Mouse (Mus musculus): ENCODE results near the gene Gm5134. TPM values are rescaled to one million over a fixed set of nuclear protein-coding genes. Genes with fewer than 3 reads are reported as not detected.

Gm5134 gene
- polyA plus RNA-seq, 1 experiment from 2014 or later = not detected

DNA sequence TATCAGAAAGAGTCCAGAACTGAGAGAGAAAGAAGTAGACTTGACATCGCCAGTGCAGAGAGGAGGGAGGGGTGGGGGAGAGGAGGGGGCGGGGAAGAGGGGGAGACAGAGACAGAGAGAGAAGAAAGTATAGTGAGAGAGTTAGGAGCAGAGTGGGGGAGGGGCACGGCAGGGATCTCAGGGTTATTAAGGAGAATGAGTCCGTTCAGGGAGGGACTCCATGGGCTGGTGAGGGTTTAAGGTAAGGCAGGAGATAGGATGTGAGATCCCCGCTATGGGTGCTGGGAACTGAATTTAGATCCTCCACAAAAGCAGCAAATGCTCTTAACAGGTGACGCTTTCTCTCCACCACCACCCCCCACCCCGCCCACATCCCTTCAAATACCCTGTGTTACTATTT lies 46.8 kb downstream of the Gm5134 start:
- Histone ChIP-seq H3K9me3 (ENCODE audit: control insufficient read depth, low read length) (no peaks in the 10 kb centered on the region), H3K27ac (ENCODE audit: low read depth, low read length) (no peak overlapping the region), H3K9ac (ENCODE audit: low read depth, low read length) (no peak overlapping the region), H3K4me3 (ENCODE audit: low read length) (no peak overlapping the region), H3K36me3 (ENCODE audit: control insufficient read depth, insufficient read depth, low read length) (no peaks in the 10 kb centered on the region), H3K4me2 (replicated peaks; ENCODE audit: low read depth, low read length) (no peak overlapping the region), H3K27me3 (ENCODE audit: control insufficient read depth, insufficient read depth, low read length) (no peaks in the 10 kb centered on the region), H3K4me1 (ENCODE audit: control insufficient read depth, insufficient read depth, low read length) (no peaks in the 10 kb centered on the region)
- ATAC-seq (ENCODE audit: low FRiP score, low TSS enrichment) = no peak
- WGBS = 26% methylated on average over 7 of the region's 7 CpGs

DNA sequence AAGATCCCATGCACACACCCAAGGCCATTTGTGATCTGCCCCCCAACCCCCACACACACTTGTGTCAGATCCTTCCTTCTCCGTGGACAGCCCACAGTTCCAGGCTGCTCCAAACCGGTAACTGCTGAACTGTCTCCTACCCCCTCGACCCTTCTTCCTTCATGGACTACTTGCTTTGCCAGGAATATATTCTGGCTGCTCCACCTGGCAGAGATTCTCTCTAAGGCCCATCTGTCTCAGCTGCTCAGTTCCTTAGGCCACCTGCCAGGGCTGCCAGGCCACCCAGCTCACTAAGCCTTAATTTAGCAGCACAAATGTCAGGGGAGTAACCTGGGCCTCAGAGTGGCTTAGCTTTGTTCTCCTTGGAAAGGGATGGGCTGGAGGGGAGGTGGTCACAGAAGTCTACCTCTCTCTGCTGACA lies 47.8 kb downstream of the Gm5134 start:
- Histone ChIP-seq H3K4me2 (replicated peaks; ENCODE audit: low read depth, low read length) (no peak overlapping the region), H3K9me3 (ENCODE audit: control insufficient read depth, low read length) (no peaks in the 10 kb centered on the region), H3K9ac (ENCODE audit: low read depth, low read length) (no peak overlapping the region), H3K27ac (ENCODE audit: low read depth, low read length) (no peak overlapping the region), H3K27me3 (ENCODE audit: control insufficient read depth, insufficient read depth, low read length) (no peaks in the 10 kb centered on the region), H3K4me1 (ENCODE audit: control insufficient read depth, insufficient read depth, low read length) (no peaks in the 10 kb centered on the region), H3K4me3 (ENCODE audit: low read length) (no peak overlapping the region), H3K36me3 (ENCODE audit: control insufficient read depth, insufficient read depth, low read length) (no peaks in the 10 kb centered on the region)
- no peak for ATAC-seq (ENCODE audit: low FRiP score, low TSS enrichment)
- 21% methylated on average over 3 of the region's 3 CpGs for WGBS

DNA sequence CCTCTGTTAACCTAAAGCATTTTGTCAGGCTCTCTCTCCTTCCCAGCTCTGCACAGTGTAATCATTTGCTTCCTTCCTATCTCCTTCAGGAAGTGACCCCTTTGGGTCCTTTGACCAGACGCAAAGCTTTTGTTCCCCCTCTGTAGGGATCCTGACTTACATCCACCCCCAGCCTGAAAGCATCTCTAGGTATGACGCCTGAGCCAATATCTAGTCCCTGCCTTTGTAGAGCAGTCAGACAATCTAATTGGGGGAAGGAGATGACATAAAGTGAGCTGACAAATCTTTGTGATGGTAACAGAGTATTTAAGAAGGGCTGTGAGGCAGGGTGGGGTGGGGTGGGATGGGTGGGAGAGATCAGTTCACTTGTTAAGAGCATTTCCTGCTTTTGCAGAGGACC lies 48.3 kb downstream of the Gm5134 start:
- 64% methylated on average over 2 of the region's 2 CpGs for WGBS
- no peaks in the 10 kb centered on the region for H3K4me1 ChIP-seq (ENCODE audit: control insufficient read depth, insufficient read depth, low read length)
- H3K27me3 ChIP-seq (ENCODE audit: control insufficient read depth, insufficient read depth, low read length) = no peaks in the 10 kb centered on the region
- no peak overlapping the region for H3K27ac ChIP-seq (ENCODE audit: low read depth, low read length)
- H3K4me3 ChIP-seq (ENCODE audit: low read length) = no peak overlapping the region
- no peak overlapping the region for H3K9ac ChIP-seq (ENCODE audit: low read depth, low read length)
- ATAC-seq (ENCODE audit: low FRiP score, low TSS enrichment) = no peak
- no peaks in the 10 kb centered on the region for H3K9me3 ChIP-seq (ENCODE audit: control insufficient read depth, low read length)
- no peaks in the 10 kb centered on the region for H3K36me3 ChIP-seq (ENCODE audit: control insufficient read depth, insufficient read depth, low read length)
- H3K4me2 ChIP-seq (replicated peaks; ENCODE audit: low read depth, low read length) = no peak overlapping the region

GRCm38 (mm10) chr10:76003221-76003620 lies 48.9 kb downstream of the Gm5134 start:
- Histone ChIP-seq H3K4me1 (ENCODE audit: control insufficient read depth, insufficient read depth, low read length) (no peaks in the 10 kb centered on the region), H3K27me3 (ENCODE audit: control insufficient read depth, insufficient read depth, low read length) (no peaks in the 10 kb centered on the region), H3K9ac (ENCODE audit: low read depth, low read length) (no peak overlapping the region), H3K4me3 (ENCODE audit: low read length) (no peak overlapping the region), H3K36me3 (ENCODE audit: control insufficient read depth, insufficient read depth, low read length) (no peaks in the 10 kb centered on the region), H3K27ac (ENCODE audit: low read depth, low read length) (no peak overlapping the region), H3K9me3 (ENCODE audit: control insufficient read depth, low read length) (no peaks in the 10 kb centered on the region), H3K4me2 (replicated peaks; ENCODE audit: low read depth, low read length) (no peak overlapping the region)
- no peak for ATAC-seq (ENCODE audit: low FRiP score, low TSS enrichment)
- whole genome bisulfite sequencing = 93% methylated on average over 2 of the region's 2 CpGs

DNA sequence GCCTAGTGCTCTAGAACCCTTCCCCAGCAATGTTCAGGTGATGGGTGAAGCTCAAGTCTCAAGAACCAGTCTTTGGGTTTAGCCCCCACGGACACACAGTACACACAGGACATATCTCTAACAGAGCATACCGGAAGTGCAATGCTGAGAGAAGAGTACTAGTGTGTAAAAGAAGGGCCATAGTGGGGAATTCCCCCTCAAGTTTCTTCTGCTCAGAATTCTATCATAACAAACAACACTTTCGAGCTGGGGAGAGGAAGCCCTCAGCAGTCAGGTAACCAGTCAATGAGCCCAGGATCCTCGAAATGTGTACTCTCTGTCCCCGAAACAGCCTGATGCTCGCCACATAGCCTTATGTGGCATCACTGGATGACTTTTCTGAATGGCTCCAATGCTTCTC lies 52.1 kb downstream of the Gm5134 start:
- H3K4me1 ChIP-seq (ENCODE audit: control insufficient read depth, insufficient read depth, low read length) = no peaks in the 10 kb centered on the region
- no peak overlapping the region for H3K4me3 ChIP-seq (ENCODE audit: low read length)
- ATAC-seq (ENCODE audit: low FRiP score, low TSS enrichment) = no peak
- no peak overlapping the region for H3K4me2 ChIP-seq (replicated peaks; ENCODE audit: low read depth, low read length)
- 90% methylated on average over 6 of the region's 6 CpGs for WGBS
- no peak overlapping the region for H3K9ac ChIP-seq (ENCODE audit: low read depth, low read length)
- H3K36me3 ChIP-seq (ENCODE audit: control insufficient read depth, insufficient read depth, low read length) = no peaks in the 10 kb centered on the region
- H3K27ac ChIP-seq (ENCODE audit: low read depth, low read length) = no peak overlapping the region
- no peaks in the 10 kb centered on the region for H3K9me3 ChIP-seq (ENCODE audit: control insufficient read depth, low read length)
- no peaks in the 10 kb centered on the region for H3K27me3 ChIP-seq (ENCODE audit: control insufficient read depth, insufficient read depth, low read length)

- H3K4me1 ChIP-seq (ENCODE audit: control insufficient read depth, insufficient read depth, low read length) = no peaks in the 10 kb centered on the region
- ATAC-seq (ENCODE audit: low FRiP score, low TSS enrichment) = no peak
- no peaks in the 10 kb centered on the region for H3K27me3 ChIP-seq (ENCODE audit: control insufficient read depth, insufficient read depth, low read length)
- H3K36me3 ChIP-seq (ENCODE audit: control insufficient read depth, insufficient read depth, low read length) = no peaks in the 10 kb centered on the region
- no peaks in the 10 kb centered on the region for H3K9me3 ChIP-seq (ENCODE audit: control insufficient read depth, low read length)
- H3K4me3 ChIP-seq (ENCODE audit: low read length) = no peak overlapping the region
- no peak overlapping the region for H3K27ac ChIP-seq (ENCODE audit: low read depth, low read length)
- no peak overlapping the region for H3K4me2 ChIP-seq (replicated peaks; ENCODE audit: low read depth, low read length)
- WGBS = 75% methylated on average over 3 of the region's 3 CpGs
- no peak overlapping the region for H3K9ac ChIP-seq (ENCODE audit: low read depth, low read length)
Measured at GRCm38 (mm10) chr10:76009812-76010211, 55.5 kb downstream of the Gm5134 start.

DNA sequence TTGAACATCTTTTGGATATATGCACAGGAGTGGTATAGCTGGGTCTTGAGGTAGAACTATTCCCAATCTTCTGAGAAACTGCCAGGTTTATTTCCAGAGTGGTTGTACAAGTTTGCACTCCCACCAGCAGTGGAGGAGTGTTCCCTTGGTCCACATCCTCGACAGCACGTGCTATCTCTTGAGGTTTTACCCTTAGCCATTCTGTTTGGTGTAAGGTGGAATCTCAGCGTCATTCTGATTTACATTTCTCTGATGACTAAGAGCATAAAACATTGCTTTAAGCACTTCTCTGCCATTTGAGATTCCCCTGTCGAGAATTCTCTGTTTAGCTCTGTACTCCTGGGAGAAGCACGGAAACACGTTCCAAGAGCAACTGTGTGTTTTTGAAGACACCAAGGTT lies 58.6 kb downstream of the Gm5134 start:
- Histone ChIP-seq H3K9ac (ENCODE audit: low read depth, low read length) (no peak overlapping the region), H3K27ac (ENCODE audit: low read depth, low read length) (no peak overlapping the region), H3K9me3 (ENCODE audit: control insufficient read depth, low read length) (0 out of 2 replicates have a peak, but pooled peaks cover 5% of the 10 kb centered on the region), H3K4me3 (ENCODE audit: low read length) (no peak overlapping the region), H3K36me3 (ENCODE audit: control insufficient read depth, insufficient read depth, low read length) (no peaks in the 10 kb centered on the region), H3K4me1 (ENCODE audit: control insufficient read depth, insufficient read depth, low read length) (no peaks in the 10 kb centered on the region), H3K4me2 (replicated peaks; ENCODE audit: low read depth, low read length) (no peak overlapping the region), H3K27me3 (ENCODE audit: control insufficient read depth, insufficient read depth, low read length) (no peaks in the 10 kb centered on the region)
- ATAC-seq (ENCODE audit: low FRiP score, low TSS enrichment) = no peak
- 74% methylated on average over 6 of the region's 6 CpGs for WGBS

DNA sequence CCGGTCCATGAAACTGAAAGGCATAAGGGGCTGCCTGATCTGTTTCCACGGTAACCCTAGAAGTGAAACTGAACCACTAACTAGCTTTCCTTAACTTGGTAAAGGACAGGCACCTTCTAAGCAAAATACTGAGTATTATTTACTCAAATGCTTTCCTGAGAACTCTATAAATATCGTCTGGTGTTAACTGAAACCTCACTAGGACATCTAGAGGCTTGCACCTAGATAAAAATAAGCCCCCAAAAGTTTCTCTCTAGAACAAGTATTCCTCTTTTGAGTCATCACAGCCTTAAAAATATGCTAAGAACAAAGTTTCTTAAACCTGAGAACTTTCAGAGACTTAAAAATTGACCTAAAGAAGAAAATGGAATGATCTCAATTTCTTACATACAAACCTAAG lies 62.6 kb downstream of the Gm5134 start:
- H3K36me3 ChIP-seq (ENCODE audit: control insufficient read depth, insufficient read depth, low read length) = no peaks in the 10 kb centered on the region
- H3K27me3 ChIP-seq (ENCODE audit: control insufficient read depth, insufficient read depth, low read length) = no peaks in the 10 kb centered on the region
- no peak overlapping the region for H3K4me2 ChIP-seq (replicated peaks; ENCODE audit: low read depth, low read length)
- H3K9me3 ChIP-seq (ENCODE audit: control insufficient read depth, low read length) = 0 out of 2 replicates have a peak, but pooled peaks cover 5% of the 10 kb centered on the region
- no peaks in the 10 kb centered on the region for H3K4me1 ChIP-seq (ENCODE audit: control insufficient read depth, insufficient read depth, low read length)
- no peak overlapping the region for H3K27ac ChIP-seq (ENCODE audit: low read depth, low read length)
- 89% methylated on average over 3 of the region's 3 CpGs for WGBS
- H3K9ac ChIP-seq (ENCODE audit: low read depth, low read length) = no peak overlapping the region
- no peak for ATAC-seq (ENCODE audit: low FRiP score, low TSS enrichment)
- no peak overlapping the region for H3K4me3 ChIP-seq (ENCODE audit: low read length)

DNA sequence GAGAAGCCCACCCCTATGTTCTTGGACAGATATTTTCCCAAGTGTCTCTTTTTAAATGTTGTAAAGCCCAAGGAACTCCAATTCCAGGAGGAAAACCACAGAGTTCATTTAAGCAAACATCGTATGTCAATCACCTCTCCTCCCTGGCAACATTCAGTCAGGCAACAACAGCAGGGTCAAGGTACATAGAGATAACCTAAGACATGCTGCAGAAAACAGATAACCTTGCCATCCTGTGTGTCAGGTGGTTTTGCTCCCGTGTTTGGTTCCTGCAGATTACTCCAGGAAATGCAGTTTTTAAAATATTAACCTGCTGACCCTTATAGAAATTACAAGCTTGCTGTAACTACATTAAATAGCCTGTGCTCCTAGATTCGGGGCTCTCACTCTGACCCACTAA lies 67.4 kb downstream of the Gm5134 start:
- no peaks in the 10 kb centered on the region for H3K36me3 ChIP-seq (ENCODE audit: control insufficient read depth, insufficient read depth, low read length)
- no peak overlapping the region for H3K4me2 ChIP-seq (replicated peaks; ENCODE audit: low read depth, low read length)
- no peak for ATAC-seq (ENCODE audit: low FRiP score, low TSS enrichment)
- no peak overlapping the region for H3K9ac ChIP-seq (ENCODE audit: low read depth, low read length)
- H3K9me3 ChIP-seq (ENCODE audit: control insufficient read depth, low read length) = peaks cover 4% of the 10 kb centered on the region; the same call in 1 of the 2 replicates
- no peaks in the 10 kb centered on the region for H3K4me1 ChIP-seq (ENCODE audit: control insufficient read depth, insufficient read depth, low read length)
- no peaks in the 10 kb centered on the region for H3K27me3 ChIP-seq (ENCODE audit: control insufficient read depth, insufficient read depth, low read length)
- no peak overlapping the region for H3K27ac ChIP-seq (ENCODE audit: low read depth, low read length)
- H3K4me3 ChIP-seq (ENCODE audit: low read length) = no peak overlapping the region
- 74% methylated on average over 3 of the region's 3 CpGs for WGBS

GRCm38 (mm10) chr10:76023921-76024320 lies 69.6 kb downstream of the Gm5134 start:
- Histone ChIP-seq H3K9me3 (ENCODE audit: control insufficient read depth, low read length) (peaks cover 4% of the 10 kb centered on the region; the same call in 1 of the 2 replicates), H3K27me3 (ENCODE audit: control insufficient read depth, insufficient read depth, low read length) (no peaks in the 10 kb centered on the region), H3K4me1 (ENCODE audit: control insufficient read depth, insufficient read depth, low read length) (no peaks in the 10 kb centered on the region), H3K4me2 (replicated peaks; ENCODE audit: low read depth, low read length) (no peak overlapping the region), H3K4me3 (ENCODE audit: low read length) (no peak overlapping the region), H3K36me3 (ENCODE audit: control insufficient read depth, insufficient read depth, low read length) (no peaks in the 10 kb centered on the region), H3K9ac (ENCODE audit: low read depth, low read length) (no peak overlapping the region), H3K27ac (ENCODE audit: low read depth, low read length) (no peak overlapping the region)
- 87% methylated on average over 6 of the region's 6 CpGs for WGBS
- no peak for ATAC-seq (ENCODE audit: low FRiP score, low TSS enrichment)
